8 mouse cellular contexts compared by ENCODE assay signal in the genomic region with DNA sequence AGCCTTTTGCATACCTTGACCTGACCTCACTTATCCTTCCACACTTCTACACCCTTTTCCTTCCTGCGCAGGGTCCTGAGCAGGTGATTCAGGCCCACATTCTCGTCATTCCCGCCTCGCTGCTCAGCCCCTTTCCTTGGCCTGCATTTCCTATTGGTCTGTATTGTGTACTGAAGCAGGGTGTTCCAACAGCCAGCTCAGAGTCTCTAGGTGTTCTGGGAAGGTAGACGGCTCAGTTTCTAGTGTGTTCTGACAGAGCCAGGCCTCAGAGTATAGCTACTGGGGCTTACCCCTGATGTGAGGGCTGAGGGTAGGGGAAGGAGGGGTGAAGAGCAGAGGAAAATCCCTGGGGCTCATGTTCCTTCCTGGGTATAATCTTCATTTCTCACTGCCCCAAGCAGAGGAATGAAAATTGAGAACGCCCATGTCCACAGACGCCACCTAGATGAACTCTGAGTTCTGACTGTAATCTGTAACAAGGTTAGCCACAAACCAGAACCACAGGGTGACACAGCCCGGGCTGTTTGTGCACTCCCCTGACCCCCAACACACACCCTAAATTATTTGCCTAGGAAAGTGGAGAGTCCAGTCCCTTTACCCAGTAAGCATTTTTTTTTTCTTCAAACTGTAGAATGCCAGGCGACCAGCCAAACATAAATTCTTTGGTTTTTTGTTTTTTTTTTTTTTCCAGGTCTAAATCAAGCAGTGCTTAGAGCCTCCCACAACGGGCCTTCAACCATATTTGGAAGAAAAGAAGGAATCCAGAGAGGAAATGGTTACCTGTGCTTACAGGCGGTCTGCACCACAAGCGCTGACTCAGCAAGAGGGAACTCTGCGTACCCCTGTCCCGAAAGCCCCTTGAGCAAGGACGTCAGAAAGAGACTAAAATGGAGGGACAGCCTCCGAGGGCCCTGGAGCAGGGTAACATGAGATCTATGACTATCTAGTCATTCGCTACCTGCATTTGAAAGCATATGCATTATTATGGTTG.
DNase-seq lines count a peak whose midpoint lies in the region; ATAC-seq and TF ChIP-seq lines count a peak whose summit lies in the region.

No protein-coding gene starts in this region.

- no peak overlapping the region for H3K27ac ChIP-seq in heart, embryonic 14.5 days (replicated peaks in 1 of 2; ENCODE audit: control insufficient read depth in 1 of 2, insufficient read depth in 1 of 2, low read depth in 2 of 2, low read length in 2 of 2)
- H3K27ac ChIP-seq in thymus, adult 2 months (ENCODE audit: control insufficient read depth, insufficient read depth, low read length), result peak overlapping the region; percentile 31; the same call in 1 of the 2 replicates

- no peak overlapping the region for H3K4me3 ChIP-seq in heart, embryonic 14.5 days (ENCODE audit: control insufficient read depth in 1 of 2, insufficient read depth in 1 of 2, low read depth in 1 of 2, low read length in 2 of 2)
- H3K4me3 ChIP-seq in thymus, adult 2 months (ENCODE audit: control insufficient read depth, insufficient read depth, low read length), result no peak overlapping the region; the same call in 1 of the 2 replicates

- WGBS in heart, embryonic 14.5 days, result 67% methylated on average over 17 of the region's 17 CpGs
- WGBS in thymus, adult 2 months, result 29% methylated on average over 17 of the region's 17 CpGs

- TF ChIP-seq POLR2A in thymus, adult 2 months (IDR thresholded peaks at IDR 0.05; ENCODE audit: control insufficient read depth, extremely low read depth, insufficient read depth, low read length, poor library complexity), result no peak

- no peaks in the 10 kb centered on the region for H3K27me3 ChIP-seq in heart, embryonic 14.5 days (ENCODE audit: control insufficient read depth, insufficient read depth, low read length)
- H3K27me3 ChIP-seq in thymus, adult 2 months (ENCODE audit: control insufficient read depth, insufficient read depth, low read length), result no peaks in the 10 kb centered on the region

- no peak for TF ChIP-seq CTCF in thymus, adult 2 months (IDR thresholded peaks at IDR 0.05; ENCODE audit: borderline replicate concordance, control insufficient read depth, extremely low read depth, insufficient read depth, low read length, poor library complexity)

- H3K4me1 ChIP-seq in heart, embryonic 14.5 days (ENCODE audit: control insufficient read depth in 2 of 2, insufficient read depth in 2 of 2, low read length in 2 of 2), result peaks cover 5 to 12% of the 10 kb centered on the region in 2 experiments; a peak in 2 of 4 replicates
- H3K4me1 ChIP-seq in thymus, adult 2 months (replicated peaks; ENCODE audit: control insufficient read depth, insufficient read depth, low read length), result peaks cover 56% of the 10 kb centered on the region

- no peaks in the 10 kb centered on the region; the same call in 1 of the 2 replicates for H3K9me3 ChIP-seq in heart, embryonic 14.5 days (ENCODE audit: control insufficient read depth, low read length)

- no peak overlapping the region for H3K9ac ChIP-seq in heart, embryonic 14.5 days (ENCODE audit: low read length)

- intact Hi-C loops in left cerebral cortex, postnatal 25 days (cut with DNase I), result no loop called here

- ATAC-seq in heart, embryonic 14.5 days (ENCODE audit: insufficient number of reproducible peaks, insufficient read depth, low FRiP score, low read depth), result no peak
- ATAC-seq in granulocyte monocyte progenitor cell, adult 5-6 weeks (replicated peaks; ENCODE audit: poor library complexity, severe bottlenecking), result peak; percentile 38

- DNase-seq in heart, adult 8-10 months (ENCODE audit: low spot score), result no peak
- DNase-seq in thymus, adult 2 months, result peak; percentile 43
- DNase-seq in thymus, postnatal 10 days (ENCODE audit: low spot score in 2 of 2), result no peak
- DNase-seq in thymus, postnatal 4 days, result peak; percentile 56
- no peak for DNase-seq in left cerebral cortex, postnatal 25 days (ENCODE audit: low spot score in 2 of 2)
- no peak for DNase-seq in ovary, postnatal 36 days (ENCODE audit: low spot score)

- peak overlapping the region; percentile 22; the same call in 1 of the 2 replicates for H3K4me2 ChIP-seq in heart, embryonic 14.5 days (ENCODE audit: low read length)

- no peaks in the 10 kb centered on the region for H3K36me3 ChIP-seq in heart, embryonic 14.5 days (ENCODE audit: control insufficient read depth, insufficient read depth, low read length)
- no peaks in the 10 kb centered on the region for H3K36me3 ChIP-seq in thymus, adult 2 months (ENCODE audit: control insufficient read depth, insufficient read depth, low read length)

Comparison
In these comparisons a context has a peak if more than half of its experiments do, and no peak if none do; other contexts are left out.
1. DNase-seq: peak in thymus, adult 2 months (single experiment) and thymus, postnatal 4 days (single experiment); none in heart, adult 8-10 months (single experiment), thymus, postnatal 10 days (0 of 2), left cerebral cortex, postnatal 25 days (0 of 2) and ovary, postnatal 36 days (single experiment).